Mouse (Mus musculus) small intestine, adult 2 months (tissue): ENCODE results near the gene Gna14. TPM values are rescaled to one million over a fixed set of nuclear protein-coding genes. Genes with fewer than 3 reads are reported as not detected.

Experiments used
- H3K27ac ChIP-seq: fragments of 200-500 bp; 2 replicates; pipeline ENCODE4 v1.5.1; 2012; ENCODE audit warnings: low read depth, low read length, control low read depth, inconsistent platforms; ENCODE audit not compliant: insufficient read depth
- H3K27me3 ChIP-seq: fragments of 200-500 bp; 2 replicates; pipeline ENCODE4 v1.6.1; 2012; ENCODE audit warnings: mild to moderate bottlenecking, moderate library complexity, low read length, inconsistent platforms; ENCODE audit not compliant: control insufficient read depth, insufficient read depth
- H3K36me3 ChIP-seq: fragments of 200-500 bp; 2 replicates; pipeline ENCODE4 v1.6.1; 2012; ENCODE audit warnings: mild to moderate bottlenecking, low read length, control low read depth, inconsistent platforms; ENCODE audit not compliant: control insufficient read depth, insufficient read depth
- H3K4me1 ChIP-seq: fragments of 200-500 bp; 2 replicates; pipeline ENCODE4 v1.6.1; 2012; ENCODE audit warnings: low read length, inconsistent platforms, mixed read lengths; ENCODE audit not compliant: control insufficient read depth, insufficient read depth, insufficient read length
- H3K4me3 ChIP-seq: fragments of 200-500 bp; 2 replicates; pipeline ENCODE4 v1.5.1; 2012; ENCODE audit warnings: low read depth, mild to moderate bottlenecking, control low read depth, inconsistent platforms, low read length, moderate library complexity
- CTCF ChIP-seq: fragments of 200-500 bp; IDR thresholded peaks from 2 replicates; pipeline ENCODE4 v1.5.1; 2012; ENCODE audit warnings: low read depth, mild to moderate bottlenecking, control low read depth, inconsistent platforms, low read length, moderate library complexity, mixed read lengths; ENCODE audit not compliant: insufficient replicate concordance, insufficient read length; ENCODE audit errors: extremely low read depth
- POLR2A ChIP-seq: fragments of 200-500 bp; IDR thresholded peaks from 2 replicates; pipeline ENCODE4 v1.6.1; 2012; ENCODE audit warnings: low read depth, mild to moderate bottlenecking, control low read depth, inconsistent platforms, low read length, moderate library complexity
- WGBS: fragments of 180-500 bp; shearing (Covaris S2); methylation state at CpG from one replicate; pipeline ENCODE4 v1.1.7; 2018; 5-methylcytosine and 5-hydroxymethylcytosine counted together
- polyA plus RNA-seq: library from polyadenylated mRNA; depleted of rRNA; stranded (reverse); fragments of >200 nt; gene quantifications from 2 replicates; pipeline ENCODE4 v1.2.3, GENCODE M21; 2012

The Gna14 gene
- polyA plus RNA-seq, 1 experiment, result 0.52 TPM

- no peaks in the 10 kb centered on the region for H3K36me3 ChIP-seq
- no peak for TF ChIP-seq CTCF
- no peak for TF ChIP-seq POLR2A
- no peak overlapping the region for H3K4me3 ChIP-seq
- WGBS, result 62% methylated on average over 2 of the region's 2 CpGs
- H3K4me1 ChIP-seq, result no peaks in the 10 kb centered on the region
- no peak overlapping the region for H3K27ac ChIP-seq
- H3K27me3 ChIP-seq, result no peaks in the 10 kb centered on the region
These were observed 20.6 kb downstream of the Gna14 start for GRCm38 (mm10) chr19:16456181-16456580.

DNA sequence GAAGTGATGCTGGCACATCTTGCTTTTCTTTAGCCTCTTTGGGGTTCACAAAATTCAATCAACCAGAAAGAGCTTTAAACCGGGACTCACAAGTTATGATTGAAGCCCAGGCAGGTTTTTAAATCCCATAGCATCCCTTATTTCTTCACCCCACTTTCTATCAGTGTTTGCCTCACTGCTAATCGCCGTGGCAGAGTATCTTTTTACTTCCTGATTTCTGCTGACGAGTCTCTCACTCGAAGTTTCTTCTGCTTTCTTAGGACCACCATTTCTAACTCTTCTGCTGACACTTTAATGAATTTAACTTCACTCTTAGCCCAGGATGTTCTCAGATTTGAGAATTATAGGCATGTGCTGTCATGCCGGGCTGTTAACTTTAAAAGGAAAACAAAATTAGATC is 21.6 kb downstream of the Gna14 start:
- Histone ChIP-seq H3K4me1 (no peaks in the 10 kb centered on the region), H3K36me3 (no peaks in the 10 kb centered on the region), H3K4me3 (no peak overlapping the region), H3K27me3 (no peaks in the 10 kb centered on the region), H3K27ac (no peak overlapping the region)
- 74% methylated on average over 6 of the region's 6 CpGs for WGBS
- TF ChIP-seq CTCF (no peak), POLR2A (no peak)

GRCm38 (mm10) chr19:16459317-16459716 is 23.8 kb downstream of the Gna14 start:
- TF ChIP-seq CTCF (no peak), POLR2A (no peak)
- Histone ChIP-seq H3K27me3 (no peaks in the 10 kb centered on the region), H3K27ac (no peak overlapping the region), H3K4me3 (no peak overlapping the region), H3K4me1 (no peaks in the 10 kb centered on the region), H3K36me3 (no peaks in the 10 kb centered on the region)
- 68% methylated on average over 5 of the region's 5 CpGs for WGBS

- H3K4me1 ChIP-seq, result no peaks in the 10 kb centered on the region
- 67% methylated on average over 6 of the region's 6 CpGs for WGBS
- no peaks in the 10 kb centered on the region for H3K36me3 ChIP-seq
- H3K4me3 ChIP-seq, result no peak overlapping the region
- no peak for TF ChIP-seq CTCF
- TF ChIP-seq POLR2A, result no peak
- H3K27me3 ChIP-seq, result no peaks in the 10 kb centered on the region
- no peak overlapping the region for H3K27ac ChIP-seq
These were observed 24.7 kb downstream of the Gna14 start for GRCm38 (mm10) chr19:16460292-16460691.

- WGBS, result 90% methylated on average over 14 of the region's 14 CpGs
- Histone ChIP-seq H3K36me3 (no peaks in the 10 kb centered on the region), H3K27me3 (no peaks in the 10 kb centered on the region), H3K4me1 (no peaks in the 10 kb centered on the region), H3K4me3 (no peak overlapping the region), H3K27ac (no peak overlapping the region)
- TF ChIP-seq CTCF (no peak), POLR2A (no peak)
These were observed 25.3 kb downstream of the Gna14 start for GRCm38 (mm10) chr19:16460831-16461230.

DNA sequence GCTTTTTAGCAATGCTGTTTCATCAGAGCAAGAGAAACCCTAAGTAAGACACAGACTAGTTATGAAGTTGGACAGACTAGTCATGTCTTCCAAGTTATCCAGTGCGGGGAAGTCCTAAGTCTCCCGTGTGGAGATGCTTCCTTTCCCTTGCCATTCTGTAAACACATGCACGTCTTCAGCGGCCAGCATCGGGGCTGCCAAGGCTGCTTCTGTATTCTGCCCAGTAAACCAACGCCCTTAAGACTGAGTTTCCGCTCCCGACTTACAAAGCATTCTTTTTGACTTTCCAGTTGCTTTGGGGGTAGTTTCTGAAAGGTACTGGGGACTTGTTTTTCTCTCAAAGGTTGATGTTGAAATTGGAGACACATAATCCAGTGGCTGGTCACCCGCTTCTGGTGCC is 26.9 kb downstream of the Gna14 start:
- 73% methylated on average over 9 of the region's 9 CpGs for WGBS
- Histone ChIP-seq H3K36me3 (no peaks in the 10 kb centered on the region), H3K27ac (no peak overlapping the region), H3K27me3 (no peaks in the 10 kb centered on the region), H3K4me1 (no peaks in the 10 kb centered on the region), H3K4me3 (no peak overlapping the region)
- TF ChIP-seq POLR2A (no peak), CTCF (no peak)

- TF ChIP-seq POLR2A (no peak), CTCF (no peak)
- Histone ChIP-seq H3K36me3 (no peaks in the 10 kb centered on the region), H3K27me3 (no peaks in the 10 kb centered on the region), H3K4me3 (no peak overlapping the region), H3K27ac (no peak overlapping the region), H3K4me1 (no peaks in the 10 kb centered on the region)
- 68% methylated on average over 4 of the region's 4 CpGs for WGBS
These were observed 29.2 kb downstream of the Gna14 start for GRCm38 (mm10) chr19:16464730-16465129.
